Mouse (Mus musculus): Measurements from ENCODE around the gene Six6.

The Six6 gene

GRCm38 (mm10) chr12:72939616-72940015, at the start of gene Six6:
Gene Six6 (plus strand): TSS chr12:72939892.
- no peak for DNase-seq (ENCODE audit: low spot score in 2 of 2)

- no peak for DNase-seq (ENCODE audit: low spot score in 2 of 2)
Observed at GRCm38 (mm10) chr12:72917159-72917993, 22.3 kb upstream of the Six6 start.

GRCm38 (mm10) chr12:72936751-72937150, 2.9 kb upstream of the Six6 start:
- no peak for DNase-seq (ENCODE audit: low spot score in 2 of 2)

GRCm38 (mm10) chr12:72937537-72938120, 2.1 kb upstream of the Six6 start:
- DNase-seq (ENCODE audit: low spot score in 2 of 2) = no peak

GRCm38 (mm10) chr12:72938176-72938575, 1.5 kb upstream of the Six6 start:
- DNase-seq (ENCODE audit: low spot score in 2 of 2) = no peak

GRCm38 (mm10) chr12:72938600-72939490, 847 bp upstream of the Six6 start:
- DNase-seq (ENCODE audit: low spot score in 2 of 2) = no peak

GRCm38 (mm10) chr12:72940071-72940821, 554 bp downstream of the Six6 start, which contains the start of gene 4930447C04Rik:
Gene 4930447C04Rik (minus strand): TSS chr12:72940774.
- no peak for DNase-seq (ENCODE audit: low spot score in 2 of 2)

GRCm38 (mm10) chr12:72940822-72941397, 1.2 kb downstream of the Six6 start:
- DNase-seq (ENCODE audit: low spot score in 2 of 2) = no peak

- no peak for DNase-seq (ENCODE audit: low spot score in 2 of 2)
Observed at GRCm38 (mm10) chr12:72941398-72942051, 1.8 kb downstream of the Six6 start.

GRCm38 (mm10) chr12:72942171-72942570, 2.5 kb downstream of the Six6 start:
- no peak for DNase-seq (ENCODE audit: low spot score in 2 of 2)

GRCm38 (mm10) chr12:72943574-72944110, 4.0 kb downstream of the Six6 start:
- no peak for DNase-seq (ENCODE audit: low spot score in 2 of 2)

GRCm38 (mm10) chr12:72944411-72945225, 4.9 kb downstream of the Six6 start:
- DNase-seq (ENCODE audit: low spot score in 2 of 2) = no peak

GRCm38 (mm10) chr12:72945301-72946063, 5.8 kb downstream of the Six6 start:
- DNase-seq (ENCODE audit: low spot score in 2 of 2) = no peak

- no peak for DNase-seq (ENCODE audit: low spot score in 2 of 2)
Observed at GRCm38 (mm10) chr12:72946064-72946395, 6.3 kb downstream of the Six6 start.

GRCm38 (mm10) chr12:72946805-72947204, 7.1 kb downstream of the Six6 start:
- no peak for DNase-seq (ENCODE audit: low spot score in 2 of 2)

- DNase-seq (ENCODE audit: low spot score in 2 of 2) = no peak
Observed at GRCm38 (mm10) chr12:72947335-72947734, 7.6 kb downstream of the Six6 start.

GRCm38 (mm10) chr12:72953089-72953488, 13.4 kb downstream of the Six6 start:
- DNase-seq (ENCODE audit: low spot score in 2 of 2) = no peak

GRCm38 (mm10) chr12:72953858-72954257, 14.2 kb downstream of the Six6 start:
- no peak for DNase-seq (ENCODE audit: low spot score in 2 of 2)

GRCm38 (mm10) chr12:72954906-72955305, 15.2 kb downstream of the Six6 start:
- DNase-seq (ENCODE audit: low spot score in 2 of 2) = peak; percentile 23 to 30
